Mouse (Mus musculus): Measurements from ENCODE around the gene Hist1h3b. TPM values are rescaled to one million over a fixed set of nuclear protein-coding genes. Genes with fewer than 3 reads are reported as not detected.
A peak's percentile ranks its signal among the peaks of the same experiment; 100 is the strongest.
"Not testable (repeated sequence)": the region's sequence is repeated elsewhere in the genome, so short reads cannot be mapped to it uniquely, and the experiment has no call there.

Hist1h3b gene
- polyA plus RNA-seq, 3 experiments from 2014 or later = 1.1 TPM; not detected in 2

- peak; percentile 63 for ATAC-seq
Measured at GRCm38 (mm10) chr13:23756790-23757189, 4.7 kb downstream of the Hist1h3b start, which contains the start of gene Hist1h4b. Gene Hist1h4b, plus strand, starts transcription at chr13:23757013.

- ATAC-seq = no peak
Measured at GRCm38 (mm10) chr13:23757211-23757773, 5.2 kb downstream of the Hist1h3b start.

DNA sequence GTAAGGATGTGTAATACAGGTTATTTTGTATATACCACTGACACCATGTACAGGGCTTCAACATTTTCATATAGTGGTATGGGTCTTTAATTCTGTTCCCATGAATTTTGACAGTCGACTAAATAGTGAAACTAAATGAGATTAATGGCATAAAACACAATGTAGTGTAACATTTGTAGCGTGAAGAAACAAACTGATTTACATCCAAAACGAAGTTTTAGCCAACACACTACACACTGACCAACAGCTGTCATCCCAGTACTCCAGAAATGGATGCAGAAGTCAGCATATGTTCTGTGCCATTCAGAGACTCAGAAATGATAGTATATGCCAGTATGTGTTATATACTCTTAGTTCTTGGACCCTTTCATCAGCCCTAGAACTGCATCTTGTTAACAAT is 5.9 kb downstream of the Hist1h3b start:
- no peak for ATAC-seq

DNA sequence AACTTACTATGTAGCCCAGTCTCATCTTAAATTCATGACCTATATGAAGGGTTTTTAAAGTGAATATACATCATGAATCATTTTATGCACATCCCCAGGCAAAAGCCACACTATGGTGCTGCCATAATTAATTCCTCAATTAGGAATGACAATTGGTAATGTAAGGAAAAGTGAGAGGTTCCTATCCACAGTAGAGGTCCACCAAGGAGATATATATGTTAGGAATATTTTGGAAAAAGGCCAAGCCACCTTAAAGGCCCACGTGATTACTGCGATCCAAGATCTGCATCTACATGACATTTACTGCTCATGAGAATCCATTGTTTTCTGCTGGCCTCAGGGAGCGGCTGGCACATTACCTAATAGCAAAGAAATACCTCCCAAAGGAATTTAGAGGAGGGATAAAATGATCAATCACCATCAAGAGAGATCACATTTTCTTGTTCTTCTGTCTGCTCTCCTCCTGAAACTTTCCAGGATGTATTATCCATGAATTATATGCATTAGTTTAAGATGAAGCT is 7.2 kb downstream of the Hist1h3b start:
- no peak for ATAC-seq

GRCm38 (mm10) chr13:23759916-23760239 is 7.8 kb downstream of the Hist1h3b start:
- no peak for ATAC-seq

DNA sequence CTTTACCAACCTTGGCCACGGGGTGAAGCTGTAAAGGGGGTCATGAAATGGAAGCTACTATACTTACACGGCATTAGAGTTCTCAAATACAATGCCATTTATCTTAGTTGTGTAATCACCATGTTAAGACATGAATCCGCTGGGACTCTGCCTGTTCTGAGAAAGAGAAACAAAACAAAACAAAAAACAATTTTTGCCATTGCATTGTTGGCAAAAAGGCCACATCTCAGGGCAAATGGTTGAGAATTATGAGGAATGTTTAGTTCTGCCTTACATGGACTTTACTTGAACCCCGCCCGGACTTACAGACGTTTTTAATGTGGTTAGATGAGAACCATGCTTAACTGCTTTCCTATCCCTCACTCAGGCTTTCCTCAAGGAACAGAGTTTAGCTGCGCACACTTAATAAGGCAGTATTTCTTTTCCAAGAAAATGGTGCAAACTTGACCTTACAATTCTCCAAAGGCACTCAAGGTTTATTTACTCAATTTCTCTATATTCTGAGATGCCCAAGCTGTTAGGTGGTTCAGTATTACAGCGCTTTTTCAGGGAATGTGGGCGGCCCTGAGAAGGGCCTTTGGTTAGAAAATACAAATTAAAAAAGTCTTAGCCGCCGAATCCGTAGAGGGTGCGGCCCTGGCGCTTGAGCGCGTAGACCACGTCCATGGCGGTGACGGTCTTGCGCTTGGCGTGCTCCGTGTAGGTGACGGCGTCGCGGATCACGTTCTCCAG is 8.3 kb downstream of the Hist1h3b start:
- ATAC-seq = no peak

GRCm38 (mm10) chr13:23760972-23761864 is 9.2 kb downstream of the Hist1h3b start, which contains the start of gene Hist1h4a:
Gene Hist1h4a, minus strand, starts transcription at chr13:23761230.
- ATAC-seq = peak; percentile 63

DNA sequence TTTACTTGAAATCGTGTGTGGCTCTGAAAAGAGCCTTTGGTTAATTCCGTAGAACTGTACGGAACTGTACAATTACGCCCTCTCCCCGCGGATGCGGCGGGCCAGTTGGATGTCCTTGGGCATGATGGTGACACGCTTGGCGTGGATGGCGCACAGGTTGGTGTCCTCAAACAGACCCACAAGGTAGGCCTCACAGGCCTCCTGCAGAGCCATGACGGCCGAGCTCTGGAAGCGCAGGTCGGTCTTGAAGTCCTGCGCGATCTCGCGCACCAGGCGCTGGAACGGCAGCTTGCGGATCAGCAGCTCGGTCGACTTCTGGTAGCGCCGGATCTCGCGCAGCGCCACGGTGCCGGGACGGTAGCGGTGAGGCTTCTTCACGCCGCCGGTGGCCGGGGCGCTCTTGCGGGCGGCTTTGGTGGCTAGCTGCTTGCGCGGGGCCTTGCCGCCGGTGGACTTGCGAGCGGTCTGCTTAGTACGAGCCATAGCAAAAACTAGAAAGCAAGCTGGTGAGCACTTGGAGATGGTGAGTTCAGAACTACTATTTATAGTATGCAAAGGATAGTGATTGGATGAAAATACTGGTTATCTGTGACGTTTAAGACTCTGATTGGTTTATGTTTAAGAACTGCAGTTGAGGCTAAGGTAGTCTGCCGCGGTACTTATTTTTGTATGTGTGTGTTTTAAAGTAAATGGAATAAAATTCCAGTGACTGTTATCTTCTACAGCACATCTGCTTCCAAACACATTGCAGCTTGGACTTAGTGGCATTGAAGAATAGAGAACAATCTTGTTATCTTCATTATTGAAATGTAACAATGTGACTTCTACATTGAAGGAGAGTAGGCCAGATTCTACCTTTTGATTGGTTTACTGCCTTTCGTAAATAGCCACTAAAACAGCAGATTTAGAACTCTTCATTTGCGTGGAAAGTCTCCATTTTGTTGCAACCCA is 10.1 kb downstream of the Hist1h3b start, which contains the start of gene Hist1h3a:
TSS of gene Hist1h3a (minus strand) at position 516 of the 951 bp plus-strand sequence.
- peak; percentile 69 for ATAC-seq

- no peak for ATAC-seq
Measured at GRCm38 (mm10) chr13:23763242-23763585, 11.1 kb downstream of the Hist1h3b start.

GRCm38 (mm10) chr13:23763586-23764323 is 11.7 kb downstream of the Hist1h3b start, which contains the start of gene Hist1h1a:
Gene Hist1h1a, plus strand, starts transcription at chr13:23763666.
- peak; percentile 45 for ATAC-seq

DNA sequence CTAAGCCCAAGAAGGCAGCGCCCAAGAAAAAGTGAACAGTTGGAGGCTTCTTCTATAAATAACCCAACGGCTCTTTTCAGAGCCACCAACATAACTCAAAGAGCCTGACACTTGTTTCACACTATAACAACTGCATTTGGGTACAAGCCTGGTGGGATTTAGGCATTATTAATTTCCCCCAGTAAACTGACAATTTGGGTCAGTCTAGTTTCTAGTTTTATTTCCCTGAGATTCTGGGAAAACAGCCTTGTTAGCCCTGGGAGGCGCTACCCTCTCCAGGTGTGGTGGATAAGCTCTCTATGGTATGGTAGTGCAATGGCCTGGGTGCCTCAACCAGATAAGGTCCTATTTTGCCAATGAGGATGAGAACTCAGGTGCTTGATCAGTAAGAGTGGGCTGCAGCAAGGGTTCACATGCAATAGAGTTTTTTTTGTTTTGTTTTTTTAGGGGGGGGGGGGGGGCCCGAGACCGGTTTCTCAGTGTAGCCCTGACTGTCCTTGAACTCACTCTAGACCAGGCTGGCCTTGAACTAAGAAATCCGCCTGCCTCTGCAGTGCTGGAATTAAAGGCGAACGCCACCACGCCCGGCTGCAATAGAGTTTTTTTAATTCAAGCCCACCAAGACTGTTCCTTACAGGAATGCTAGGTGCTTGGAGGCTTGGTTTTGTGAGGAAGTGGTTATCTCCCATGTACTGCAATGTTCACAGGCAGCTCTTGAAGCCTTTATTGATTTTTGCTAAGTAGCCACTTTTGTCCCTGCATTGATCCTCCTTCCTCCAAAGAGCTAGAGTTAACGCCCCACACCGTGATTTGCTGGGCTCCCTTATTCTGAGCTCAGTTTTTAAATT is 12.5 kb downstream of the Hist1h3b start:
- no peak for ATAC-seq

DNA sequence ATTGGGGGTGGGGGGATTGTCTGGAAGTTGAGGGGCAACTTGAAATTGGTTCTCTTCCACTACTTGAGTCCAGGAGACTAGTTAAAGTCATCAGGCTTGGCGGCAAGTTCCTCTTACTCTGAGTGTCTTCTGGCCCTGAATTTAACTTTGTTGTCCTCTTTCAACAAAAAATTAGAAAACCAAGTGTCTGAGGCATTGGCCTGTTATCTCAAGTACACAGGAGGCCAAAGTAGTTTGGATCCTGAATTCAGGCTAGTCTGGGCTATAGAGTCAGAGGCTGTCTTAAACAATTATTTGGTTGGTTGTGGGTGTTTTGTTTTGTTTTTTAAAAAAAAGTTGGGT is 13.1 kb downstream of the Hist1h3b start:
- no peak for ATAC-seq

DNA sequence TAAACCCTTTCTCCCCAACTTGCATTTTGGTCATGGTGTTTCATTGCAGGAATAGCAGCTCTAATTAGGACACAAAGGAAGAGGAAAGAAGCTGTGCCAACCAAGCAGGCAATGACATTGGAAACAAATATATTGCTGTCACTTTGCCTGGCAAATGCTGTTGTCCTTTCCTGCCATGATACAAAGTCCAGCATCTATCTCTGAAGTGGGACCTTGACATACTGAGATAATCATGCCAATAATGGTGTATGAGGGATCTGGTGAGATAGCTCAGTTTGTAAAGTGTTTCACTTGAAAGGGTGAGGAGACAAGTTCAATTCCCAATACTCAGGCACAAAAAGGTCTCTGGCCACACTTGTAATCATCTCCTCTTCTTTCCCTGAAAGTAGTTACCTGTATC is 14.7 kb downstream of the Hist1h3b start:
- ATAC-seq = no peak

- no peak for ATAC-seq
Measured at GRCm38 (mm10) chr13:23768834-23769397, 16.8 kb downstream of the Hist1h3b start.

DNA sequence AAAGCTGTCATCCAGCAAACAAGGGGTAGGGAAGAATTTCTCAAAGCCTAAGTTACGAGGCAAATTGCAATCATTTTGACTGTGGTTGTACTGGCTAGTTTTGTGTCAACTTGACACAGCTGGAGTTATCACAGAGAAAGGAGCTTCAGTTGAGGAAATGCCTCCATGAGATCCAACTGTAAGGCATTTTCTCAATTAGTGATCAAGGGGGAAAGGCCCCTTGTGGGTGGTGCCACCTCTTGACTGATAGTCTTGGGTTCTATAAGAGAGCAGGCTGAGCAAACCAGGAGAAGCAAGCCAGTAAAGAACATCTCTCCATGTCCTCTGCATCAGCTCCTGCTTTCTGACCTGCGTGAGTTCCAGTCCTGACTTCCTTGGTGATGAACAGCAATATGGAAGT is 17.5 kb downstream of the Hist1h3b start, which contains the start of gene Trim38:
TSS of gene Trim38 (plus strand) at position 301 of the 400 bp plus-strand sequence.
- ATAC-seq = not testable (repeated sequence)

DNA sequence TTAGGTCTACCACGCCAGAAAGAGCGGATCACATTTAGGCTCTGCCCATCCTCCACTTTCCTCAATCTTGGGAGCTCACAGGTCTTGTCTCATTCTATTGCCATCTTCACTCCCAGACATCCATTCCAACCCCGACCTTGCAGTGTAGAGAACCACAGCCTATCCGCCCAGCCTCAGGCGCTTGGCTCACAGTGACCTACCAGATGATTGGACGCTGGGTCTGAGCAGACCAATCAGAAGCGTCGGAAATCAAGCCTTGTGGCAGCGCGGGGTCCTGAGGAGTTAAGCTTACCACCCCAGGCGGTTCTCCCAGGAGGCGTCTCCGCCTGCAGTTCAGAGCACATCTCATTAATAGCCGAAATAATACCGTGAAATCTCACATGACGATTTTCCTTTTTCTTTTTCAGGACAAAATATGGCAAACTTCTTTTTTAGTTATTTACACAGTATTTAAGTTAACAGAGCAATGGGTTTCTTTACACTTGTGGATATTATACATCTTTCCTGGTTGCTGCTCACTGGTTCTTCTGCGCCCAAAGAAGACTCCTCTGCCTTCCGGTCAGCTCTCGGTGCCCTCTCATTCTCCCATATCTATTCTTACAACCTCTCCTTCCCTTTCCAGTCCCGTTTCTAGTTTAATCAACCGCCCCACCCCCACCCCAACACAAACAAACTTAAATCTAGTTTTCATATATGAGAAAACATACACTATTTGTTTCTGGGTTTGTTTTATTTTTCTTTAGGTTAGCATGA is 20.7 kb downstream of the Hist1h3b start:
- ATAC-seq = no peak

GRCm38 (mm10) chr13:23778339-23778738 is 26.3 kb downstream of the Hist1h3b start:
- ATAC-seq = no peak

DNA sequence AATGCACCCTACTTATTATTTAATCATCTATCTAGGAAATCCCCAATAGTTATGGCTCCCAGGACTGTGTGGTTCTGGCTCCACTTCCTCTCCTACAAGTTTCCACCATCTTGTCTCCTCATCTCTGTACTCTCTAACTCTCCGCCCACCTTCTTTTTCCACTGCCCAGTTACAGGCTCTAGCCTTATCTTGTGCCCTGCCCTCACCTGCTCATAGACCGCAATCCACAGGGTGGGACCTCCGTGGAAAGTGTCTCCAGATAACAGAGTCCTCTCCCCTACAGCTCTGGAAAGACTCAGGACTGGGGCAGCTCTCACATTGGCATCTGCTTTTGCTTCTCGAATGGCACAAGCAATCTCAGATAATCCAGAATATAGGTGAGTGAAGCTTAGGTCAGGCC is 27.0 kb downstream of the Hist1h3b start:
- no peak for ATAC-seq

- ATAC-seq = no peak
Measured at GRCm38 (mm10) chr13:23792520-23792919, 40.5 kb downstream of the Hist1h3b start.
